Mouse (Mus musculus) v-Abl transformed pro-B cells (cell line): ENCODE data around the gene Usb1.

Experiments used
- in situ Hi-C, 2 experiments: fragments of 400-800 bp; cut with MboI; formaldehyde crosslinking; loops; one replicate each; pipeline ENCODE4 v1.15.1; 2025; ENCODE audit not compliant: unreplicated experiment in 2 of 2

The Usb1 gene

DNA sequence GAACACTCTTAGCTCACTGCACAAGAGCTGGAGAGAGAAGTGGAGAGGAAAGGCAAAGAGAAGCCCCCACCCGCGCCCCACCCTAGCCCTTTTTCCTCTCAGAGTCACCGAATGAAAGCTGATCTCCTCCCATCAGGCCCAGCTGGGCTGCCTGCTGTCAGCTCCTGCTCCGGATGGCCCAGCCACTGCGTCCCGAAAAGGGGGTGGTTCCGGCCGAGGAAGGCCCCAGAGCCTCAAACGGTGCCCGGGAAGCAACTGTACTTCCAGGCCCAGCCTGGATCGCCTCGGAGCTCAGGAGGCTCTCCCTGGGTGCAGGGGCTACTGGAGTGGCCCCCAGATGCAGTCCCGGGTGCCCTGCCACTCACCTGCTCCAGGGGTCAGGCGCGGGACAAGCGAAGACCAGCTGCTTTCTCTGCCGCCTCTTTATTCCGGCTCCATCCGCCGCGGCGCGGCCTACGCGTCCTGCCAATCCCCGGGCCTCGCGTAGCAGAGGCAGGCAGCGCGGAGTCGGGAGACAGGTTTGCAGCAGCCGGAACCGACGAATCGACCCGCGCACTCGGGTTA lies 846 bp upstream of the Usb1 start:
- in situ Hi-C loops = loop anchor here (5.0 to 25.0 kb wide), 4 partner anchors 74 to 554 kb away; partner anchors contain the start of genes Cnot1 (in 1 of the 2), Got2 (in 1 of the 2) and Sap18b (in 1 of the 2)

GRCm38 (mm10) chr8:95332437-95333199 lies 534 bp downstream of the Usb1 start:
- in situ Hi-C loops = loop anchor here (5.0 to 25.0 kb wide), 4 partner anchors 75 to 552 kb away; partner anchors contain the start of genes Cnot1 (in 1 of the 2), Got2 (in 1 of the 2) and Sap18b (in 1 of the 2)

DNA sequence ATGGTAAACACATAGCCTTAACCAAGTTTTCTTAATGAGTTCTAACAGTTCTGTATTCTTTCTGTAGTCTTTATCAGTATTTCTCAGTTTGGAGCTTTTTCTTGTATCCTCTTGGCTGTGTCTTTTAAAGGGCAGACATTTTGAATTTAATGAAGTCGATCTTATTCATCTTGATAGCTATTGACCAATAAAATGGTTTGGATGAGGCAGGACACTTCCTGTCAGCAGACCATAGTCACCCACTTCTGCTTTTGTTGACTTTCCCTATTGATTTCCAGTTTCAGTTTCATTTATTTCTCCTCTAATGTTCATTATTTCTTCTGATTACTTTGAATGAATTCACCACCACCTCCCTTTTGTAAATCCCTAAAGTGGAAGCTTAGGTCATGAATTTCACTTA lies 3.6 kb downstream of the Usb1 start:
- in situ Hi-C loops = loop anchor here (5.0 to 25.0 kb wide), 4 partner anchors 97 to 549 kb away; partner anchors contain the start of genes Cfap20 (in 1 of the 2), Cnot1 (in 1 of the 2), Got2 (in 1 of the 2) and Sap18b (in 1 of the 2)

- in situ Hi-C loops = loop anchor here (5.0 to 25.0 kb wide), 4 partner anchors 96 to 548 kb away; partner anchors contain the start of genes Cfap20 (in 1 of the 2), Cnot1 (in 1 of the 2), Got2 (in 1 of the 2) and Sap18b (in 1 of the 2)
Observed at GRCm38 (mm10) chr8:95336363-95336762, 4.3 kb downstream of the Usb1 start.

DNA sequence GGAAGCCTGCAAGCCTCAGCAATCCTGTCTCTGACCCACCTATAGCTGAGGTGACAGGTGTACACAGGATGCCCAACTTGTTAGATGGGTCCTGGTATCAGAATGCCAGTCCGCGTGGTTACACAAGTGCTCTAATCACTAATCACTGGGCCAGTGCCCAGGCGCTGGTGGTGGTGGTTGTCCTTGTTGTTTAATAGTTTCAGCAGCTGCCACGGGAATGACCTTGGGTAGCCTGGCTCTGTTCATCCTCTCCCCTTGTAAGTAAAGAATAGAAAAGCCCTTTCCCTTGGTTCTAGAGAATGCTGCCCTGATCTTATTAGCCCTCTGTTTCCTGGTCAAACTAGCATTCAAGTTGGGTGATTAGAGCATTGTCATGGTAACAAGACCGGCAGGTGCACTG lies 9.6 kb downstream of the Usb1 start:
- in situ Hi-C loops = loop anchor here (5.0 to 25.0 kb wide), 3 partner anchors 356 to 496 kb away; partner anchors contain the start of genes Cnot1 (in 1 of the 2) and Sap18b (in 1 of the 2)

DNA sequence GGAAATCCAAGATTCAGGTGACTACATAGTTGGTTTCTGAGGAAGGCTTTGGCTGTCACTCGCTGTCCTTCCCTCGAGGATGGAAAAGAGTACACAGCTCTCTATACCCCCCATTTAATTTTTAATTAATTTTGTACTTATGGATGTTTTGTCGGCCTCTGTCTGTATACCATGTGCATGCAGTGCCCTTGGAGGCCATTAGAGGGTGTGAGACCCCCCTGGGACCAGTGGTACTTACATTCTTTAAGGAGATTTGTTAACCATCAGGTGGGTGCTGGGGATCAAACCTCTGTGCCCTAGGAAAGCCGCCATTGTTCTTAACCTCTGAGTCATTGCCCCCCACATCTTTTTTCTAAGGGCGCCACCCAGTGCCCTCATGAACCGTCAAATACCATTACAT lies 12.6 kb downstream of the Usb1 start:
- in situ Hi-C loops = loop anchor here (5.0 to 25.0 kb wide), 3 partner anchors 353 to 493 kb away; partner anchors contain the start of genes Cnot1 (in 1 of the 2) and Sap18b (in 1 of the 2)

GRCm38 (mm10) chr8:95346643-95347545 lies 14.8 kb downstream of the Usb1 start:
- in situ Hi-C loops = loop anchor here (25.0 kb wide), 2 partner anchors 465 to 490 kb away; partner anchors contain the start of genes Cnot1 (in 1 of the 2) and Sap18b (in 1 of the 2)

GRCm38 (mm10) chr8:95348356-95348755 lies 16.3 kb downstream of the Usb1 start:
- in situ Hi-C loops = loop anchor here (25.0 kb wide), 2 partner anchors 464 to 489 kb away; partner anchors contain the start of genes Cnot1 (in 1 of the 2) and Sap18b (in 1 of the 2)

DNA sequence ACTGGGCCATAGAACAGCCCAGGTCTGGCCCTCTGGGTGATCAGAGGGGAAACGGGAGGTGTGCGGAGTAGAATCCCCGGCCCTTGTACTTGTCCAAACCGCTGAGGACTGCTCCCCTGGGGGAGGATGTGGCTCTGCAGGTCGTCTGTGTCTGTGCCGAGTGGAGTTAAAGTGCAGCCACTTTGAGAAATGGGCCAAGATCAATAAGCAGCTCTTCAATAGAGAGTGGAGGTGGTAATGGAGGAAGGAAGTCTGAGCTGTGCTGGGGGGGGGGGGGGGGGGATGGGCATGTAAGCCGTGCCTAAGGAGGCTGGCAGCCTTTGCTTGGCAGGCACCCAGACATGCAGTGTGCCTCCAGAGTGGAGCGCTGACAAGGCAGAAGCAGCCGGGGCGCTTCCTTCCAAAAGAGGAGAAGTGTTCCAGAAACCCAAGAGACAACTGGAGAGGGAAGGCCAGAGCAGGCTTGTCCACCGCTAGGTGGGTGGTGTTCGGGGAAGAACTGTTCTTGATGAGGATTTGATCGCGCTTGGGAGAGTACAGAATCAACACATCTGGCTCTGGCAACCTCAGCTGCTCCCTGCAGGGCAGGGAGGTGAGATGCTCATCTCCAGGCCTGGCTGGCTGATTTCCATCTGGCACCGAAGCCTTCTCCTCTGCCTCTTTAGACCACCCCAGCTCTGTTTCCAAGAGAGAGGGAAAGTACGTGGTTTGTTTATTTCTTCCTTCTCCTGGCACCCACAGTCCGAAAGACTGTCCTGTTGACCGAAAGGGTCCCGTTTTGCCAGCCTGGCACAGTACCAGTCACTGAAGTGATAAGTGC lies 16.9 kb downstream of the Usb1 start:
- in situ Hi-C loops = loop anchor here (25.0 kb wide), 2 partner anchors 463 to 488 kb away; partner anchors contain the start of genes Cnot1 (in 1 of the 2) and Sap18b (in 1 of the 2)

- in situ Hi-C loops = loop anchor here in 1 of 2 experiments (10.0 kb wide), 1 partner anchor 343 kb away; no protein-coding TSS in a partner anchor
Observed at GRCm38 (mm10) chr8:95351461-95351860, 19.4 kb downstream of the Usb1 start.

DNA sequence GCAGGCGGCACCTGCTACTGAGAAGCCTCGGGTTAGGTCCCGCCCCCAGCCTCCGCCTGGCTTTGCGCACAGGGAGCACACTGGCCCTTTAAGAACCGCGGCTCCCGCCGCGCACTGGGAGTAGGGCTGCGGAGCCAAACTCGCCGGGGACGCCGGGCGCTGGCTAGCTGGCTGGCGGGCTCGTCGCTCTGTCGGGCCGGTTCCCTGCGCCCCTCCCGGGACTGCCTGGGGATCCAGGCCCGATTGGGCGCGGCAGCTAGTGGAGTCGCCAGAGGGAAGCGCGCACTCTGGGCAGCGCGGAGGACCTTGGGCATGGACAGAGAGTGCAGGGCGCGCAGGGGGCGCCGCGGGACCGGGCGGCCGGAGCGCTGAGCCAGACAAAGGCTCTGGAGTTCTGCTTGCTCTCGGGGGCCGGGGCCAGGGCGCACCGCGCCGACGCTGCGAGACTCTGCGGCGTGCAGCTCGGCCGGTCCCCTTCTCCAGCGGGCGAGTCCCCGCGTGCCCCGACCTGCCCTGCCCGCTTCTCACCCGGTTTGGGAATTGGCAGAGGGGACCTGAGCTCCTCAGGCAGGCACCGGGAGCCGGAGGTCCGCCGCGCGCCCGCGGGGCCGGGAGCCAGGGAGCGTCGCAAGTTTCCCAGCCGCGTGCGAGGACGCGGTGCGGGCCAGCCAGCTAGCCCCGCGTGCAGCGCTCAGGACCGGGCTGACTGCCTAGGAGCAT lies 20.2 kb downstream of the Usb1 start, which contains the start of gene Mmp15:
Mmp15 (plus strand) TSS at position 118 of the 720 bp plus-strand sequence.
- in situ Hi-C loops = loop anchor here in 1 of 2 experiments (10.0 kb wide), 1 partner anchor 342 kb away; no protein-coding TSS in a partner anchor

- in situ Hi-C loops = loop anchor here in 1 of 2 experiments (10.0 kb wide), 1 partner anchor 342 kb away; no protein-coding TSS in a partner anchor
Observed at GRCm38 (mm10) chr8:95352871-95353866, 21.1 kb downstream of the Usb1 start.

- in situ Hi-C loops = loop anchor here in 1 of 2 experiments (10.0 kb wide), 1 partner anchor 340 kb away; no protein-coding TSS in a partner anchor
Observed at GRCm38 (mm10) chr8:95354606-95355005, 22.5 kb downstream of the Usb1 start.

GRCm38 (mm10) chr8:95358550-95359411 lies 26.7 kb downstream of the Usb1 start:
- in situ Hi-C loops = loop anchor here in 1 of 2 experiments (10.0 kb wide), 1 partner anchor 336 kb away; no protein-coding TSS in a partner anchor

GRCm38 (mm10) chr8:95360181-95361015 lies 28.3 kb downstream of the Usb1 start:
- in situ Hi-C loops = no loop called here
